Mouse (Mus musculus) bone marrow, adult 2 months (tissue): ENCODE data around the gene Olfr329-ps. TPM values are rescaled to one million over a fixed set of nuclear protein-coding genes. Genes with fewer than 3 reads are reported as not detected.
"Not testable (repeated sequence)": the region's sequence is repeated elsewhere in the genome, so short reads cannot be mapped to it uniquely, and the experiment has no call there.

Experiments used
- H3K27ac ChIP-seq: fragments of 200-500 bp; 2 replicates; pipeline ENCODE4 v1.5.1; 2012; ENCODE audit warnings: low read depth, mild to moderate bottlenecking, control low read depth, inconsistent platforms, low read length; ENCODE audit not compliant: control insufficient read depth, poor library complexity, insufficient read depth
- H3K4me1 ChIP-seq: fragments of 200-500 bp; 2 replicates; pipeline ENCODE4 v1.6.1; 2011; ENCODE audit warnings: low read length; ENCODE audit not compliant: control insufficient read depth, insufficient read depth
- H3K4me3 ChIP-seq: fragments of 200-500 bp; replicated peaks from 2 replicates; pipeline ENCODE3; 2011; ENCODE audit warnings: mild to moderate bottlenecking, low read depth, low read length, control low read depth; ENCODE audit not compliant: control insufficient read depth
- CTCF ChIP-seq: fragments of 200-500 bp; IDR thresholded peaks from 2 replicates; pipeline ENCODE4 v1.5.1; 2011; ENCODE audit warnings: low read length, control low read depth; ENCODE audit not compliant: control insufficient read depth, insufficient read depth
- POLR2A ChIP-seq: fragments of 200-500 bp; IDR thresholded peaks from 2 replicates; pipeline ENCODE4 v1.6.1; 2011; ENCODE audit warnings: low read depth, mild to moderate bottlenecking, control low read depth, low read length, borderline replicate concordance; ENCODE audit not compliant: control insufficient read depth
- WGBS: fragments of 180-500 bp; shearing (Covaris S2); methylation state at CpG from one replicate; pipeline ENCODE4 v1.1.7; 2018; 5-methylcytosine and 5-hydroxymethylcytosine counted together
- polyA plus RNA-seq: library from polyadenylated mRNA; stranded (reverse); fragments of >200 nt; gene quantifications from 2 replicates; pipeline ENCODE4 v1.2.4, GENCODE M21; 2011; ENCODE audit warnings: low replicate concordance; ENCODE audit not compliant: missing spikeins, insufficient read depth, insufficient read length

Gene Olfr329-ps
- polyA plus RNA-seq, 1 experiment, result not detected

- not testable (repeated sequence) for H3K4me1 ChIP-seq, H3K4me3 ChIP-seq, H3K27ac ChIP-seq
Observed at GRCm38 (mm10) chr11:58502472-58502871, 43.8 kb downstream of the Olfr329-ps start, which contains the start of gene Olfr331. Olfr331 (minus strand) TSS chr11:58502572.

- 59% methylated on average over 3 of the region's 3 CpGs for WGBS
- no peak for TF ChIP-seq POLR2A
- TF ChIP-seq CTCF, result no peak
- no peak overlapping the region for H3K4me3 ChIP-seq
Observed at GRCm38 (mm10) chr11:58499290-58499689, 46.9 kb downstream of the Olfr329-ps start.

GRCm38 (mm10) chr11:58498761-58499160 lies 47.5 kb downstream of the Olfr329-ps start:
- H3K4me1 ChIP-seq, result no peaks in the 10 kb centered on the region
- H3K27ac ChIP-seq, result no peak overlapping the region
- TF ChIP-seq CTCF, result no peak
- H3K4me3 ChIP-seq, result no peak overlapping the region
- WGBS, result 76% methylated on average over 9 of the region's 9 CpGs

More at GRCm38 (mm10) chr11:58499290-58499689, 46.9 kb downstream of the Olfr329-ps start:
- Histone ChIP-seq H3K4me1 (no peaks in the 10 kb centered on the region), H3K27ac (no peak overlapping the region)

DNA sequence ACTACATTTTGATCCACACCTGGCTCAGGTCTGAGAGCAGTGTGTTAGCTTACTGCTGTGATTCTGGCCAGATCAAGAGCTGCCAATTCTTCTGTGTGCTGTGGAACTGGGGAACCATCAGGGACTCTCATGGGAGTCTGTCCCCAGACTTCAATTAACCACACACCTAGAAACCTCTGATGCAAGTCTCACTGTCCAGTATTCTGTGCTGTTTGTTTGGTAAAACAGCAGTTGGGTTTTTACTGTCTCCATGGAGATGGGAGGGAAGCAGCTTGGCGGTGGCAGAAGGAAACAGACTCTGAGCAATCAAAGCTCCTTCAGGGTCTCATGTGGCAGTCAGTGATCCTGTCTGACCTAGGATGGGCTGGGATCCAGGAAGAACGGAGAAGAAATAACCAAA lies 53.8 kb downstream of the Olfr329-ps start, which contains the start of gene Olfr332:
Olfr332 (minus strand) TSS at position 101 of the 400 bp plus-strand sequence.
- H3K4me1 ChIP-seq, result no peaks in the 10 kb centered on the region
- H3K27ac ChIP-seq, result no peak within 1 kb of the TSS
- H3K4me3 ChIP-seq, result no peak within 1 kb of the TSS
- WGBS, result 70% methylated on average over 2 of the region's 2 CpGs
- no peak for TF ChIP-seq CTCF
- no peak for TF ChIP-seq POLR2A

Other genes starting within 250 kb of the Olfr329-ps start
- 17.8 and 53.9 TPM in 2 replicates for gene Zfp692, start 239.4 kb downstream of the Olfr329-ps start, polyA plus RNA-seq
- gene Zfp672, start 216.1 kb downstream of the Olfr329-ps start, polyA plus RNA-seq, result 20.1 and 39.4 TPM in 2 replicates
- 12.6 and 17.7 TPM in 2 replicates for gene Sh3bp5l, start 215.7 kb downstream of the Olfr329-ps start, polyA plus RNA-seq
- not detected in 2 replicates for gene Lypd8, start 167.4 kb downstream of the Olfr329-ps start, polyA plus RNA-seq
- gene 1810065E05Rik, start 125.3 kb downstream of the Olfr329-ps start, polyA plus RNA-seq, result not detected in 2 replicates
- not detected in 2 replicates for gene Gm12253, start 113.9 kb downstream of the Olfr329-ps start, polyA plus RNA-seq
- not detected in 2 replicates for gene Lypd9, start 93.5 kb downstream of the Olfr329-ps start, polyA plus RNA-seq
- gene Olfr30, start 84.2 kb downstream of the Olfr329-ps start, polyA plus RNA-seq, result not detected in 2 replicates
- not detected in 2 replicates for gene Olfr332, start 53.9 kb downstream of the Olfr329-ps start, polyA plus RNA-seq
- not detected in 2 replicates for gene Olfr331, start 43.9 kb downstream of the Olfr329-ps start, polyA plus RNA-seq
- gene Olfr330, start 11.6 kb downstream of the Olfr329-ps start, polyA plus RNA-seq, result not detected in 2 replicates
- not detected in 2 replicates for gene Olfr328, start 9.2 kb upstream of the Olfr329-ps start, polyA plus RNA-seq
- not detected in 2 replicates for gene Olfr224, start 24.1 kb upstream of the Olfr329-ps start, polyA plus RNA-seq
- gene Olfr325, start 31.3 kb upstream of the Olfr329-ps start, polyA plus RNA-seq, result not detected in 2 replicates
- gene Olfr324, start 48.7 kb upstream of the Olfr329-ps start, polyA plus RNA-seq, result not detected in 2 replicates
- gene 2210407C18Rik, start 69.7 kb upstream of the Olfr329-ps start, polyA plus RNA-seq, result not detected in 2 replicates
- not detected in 2 replicates for gene Olfr323, start 84.1 kb upstream of the Olfr329-ps start, polyA plus RNA-seq
- 24.8 and 27.5 TPM in 2 replicates for gene Trim58, start 94.0 kb upstream of the Olfr329-ps start, polyA plus RNA-seq
- gene Olfr322, start 112.4 kb upstream of the Olfr329-ps start, polyA plus RNA-seq, result 0.77 TPM in 1 of 2 replicates, not detected in the other
- gene Olfr320, start 134.7 kb upstream of the Olfr329-ps start, polyA plus RNA-seq, result not detected in 2 replicates
- gene Olfr319, start 152.7 kb upstream of the Olfr329-ps start, polyA plus RNA-seq, result not detected in 2 replicates
- not detected in 2 replicates for gene Olfr318, start 177.6 kb upstream of the Olfr329-ps start, polyA plus RNA-seq
- not detected in 2 replicates for gene Olfr317, start 192.8 kb upstream of the Olfr329-ps start, polyA plus RNA-seq
- not detected in 2 replicates for gene Olfr316, start 206.3 kb upstream of the Olfr329-ps start, polyA plus RNA-seq
- not detected in 2 replicates for gene Olfr315, start 226.8 kb upstream of the Olfr329-ps start, polyA plus RNA-seq
- gene Olfr314, start 236.5 kb upstream of the Olfr329-ps start, polyA plus RNA-seq, result not detected in 2 replicates